Mouse (Mus musculus): ENCODE measurements around the gene Hist1h2bc.

Hist1h2bc gene

GRCm38 (mm10) chr13:23737091-23737490, 53.1 kb downstream of the Hist1h2bc start:
- no peak for DNase-seq (ENCODE audit: low spot score in 2 of 2)

GRCm38 (mm10) chr13:23738041-23738440, 54.0 kb downstream of the Hist1h2bc start:
- DNase-seq (ENCODE audit: low spot score in 2 of 2): no peak

GRCm38 (mm10) chr13:23738677-23739068, 54.7 kb downstream of the Hist1h2bc start, which contains the start of gene Hist1h1c:
Gene Hist1h1c, plus strand, starts transcription at chr13:23738808.
- peak; percentile 65 to 88 for DNase-seq (ENCODE audit: low spot score in 2 of 2)

GRCm38 (mm10) chr13:23739069-23739921, 55.3 kb downstream of the Hist1h2bc start:
- DNase-seq (ENCODE audit: low spot score in 2 of 2): peak; percentile 65 to 80

GRCm38 (mm10) chr13:23739922-23740252, 55.9 kb downstream of the Hist1h2bc start:
- no peak for DNase-seq (ENCODE audit: low spot score in 2 of 2)

GRCm38 (mm10) chr13:23740256-23740840, 56.3 kb downstream of the Hist1h2bc start:
- no peak for DNase-seq (ENCODE audit: low spot score in 2 of 2)

- DNase-seq (ENCODE audit: low spot score in 2 of 2): no peak
Observed at GRCm38 (mm10) chr13:23740910-23741309, 56.9 kb downstream of the Hist1h2bc start.

- DNase-seq (ENCODE audit: low spot score in 2 of 2): no peak
Observed at GRCm38 (mm10) chr13:23742007-23742406, 58.0 kb downstream of the Hist1h2bc start.

All from cerebellum, postnatal 4 days (tissue).